ENCODE assay signal across 8 mouse cellular contexts in genomic region chr11:44617734-44618586, GRCm38 (mm10). TPM values are rescaled to one million over a fixed set of nuclear protein-coding genes. Genes with fewer than 3 reads are reported as not detected.
A peak's percentile ranks its signal among the peaks of the same experiment; 100 is the strongest.
DNase-seq lines count a peak whose midpoint lies in the region; ATAC-seq and TF ChIP-seq lines count a peak whose summit lies in the region.

No protein-coding gene starts in this region.

- no peak overlapping the region for H3K27ac ChIP-seq in liver, embryonic 13.5 days
- peak overlapping the region; percentile 97 for H3K27ac ChIP-seq in neural tube, embryonic 14.5 days (ENCODE audit: low read depth, low read length)

- no peak for TF ChIP-seq CTCF in lung, adult 2 months (IDR thresholded peaks at IDR 0.05; ENCODE audit: insufficient read depth, low read length)

- peak overlapping the region; percentile 61 for H3K4me2 ChIP-seq in liver, embryonic 13.5 days
- H3K4me2 ChIP-seq in neural tube, embryonic 14.5 days (ENCODE audit: low read depth, low read length), result peak overlapping the region; percentile 60

- ATAC-seq in liver, embryonic 13.5 days (ENCODE audit: low read depth), result no peak
- peak; percentile 36; the same call in 1 of the 2 replicates for ATAC-seq in neural tube, embryonic 14.5 days (ENCODE audit: low read depth)
- no peak for ATAC-seq in erythroblast, adult 5-6 weeks (replicated peaks; ENCODE audit: low FRiP score, poor library complexity, severe bottlenecking)

- WGBS in lung, adult 2 months, result under 1% methylated on average over 55 of the region's 55 CpGs
- under 1% methylated on average over 55 of the region's 55 CpGs for WGBS in liver, embryonic 13.5 days (ENCODE audit: insufficient replicate concordance)
- under 1% methylated on average over 55 of the region's 55 CpGs for WGBS in neural tube, embryonic 14.5 days

- peak overlapping the region; percentile 66 for H3K4me3 ChIP-seq in lung, adult 2 months (replicated peaks; ENCODE audit: extremely low read depth, low read depth, low read length)
- H3K4me3 ChIP-seq in liver, embryonic 13.5 days (replicated peaks), result peak overlapping the region; percentile 49
- peak overlapping the region; percentile 78 for H3K4me3 ChIP-seq in neural tube, embryonic 14.5 days (ENCODE audit: low read depth, low read length)

- H3K4me1 ChIP-seq in lung, adult 2 months (ENCODE audit: control insufficient read depth, insufficient read depth, low read length), result no peaks in the 10 kb centered on the region
- H3K4me1 ChIP-seq in liver, embryonic 13.5 days (replicated peaks), result peaks cover 14% of the 10 kb centered on the region; the same call in 1 of the 2 replicates
- peaks cover 16% of the 10 kb centered on the region for H3K4me1 ChIP-seq in neural tube, embryonic 14.5 days (ENCODE audit: control insufficient read depth, insufficient read depth, low read length)

- peak; percentile 35 for DNase-seq in lung, adult 2 months
- DNase-seq in lung, postnatal 25 days (ENCODE audit: low spot score), result no peak
- DNase-seq in cerebellum, postnatal 10 days, result peak; percentile 76
- DNase-seq in gastrocnemius, postnatal 25 days, result peak; percentile 40
- DNase-seq in induced T-regulatory cell, adult 2 months (ENCODE audit: low read depth), result peak; percentile 45
- no peak for DNase-seq in liver, embryonic 13.5 days

- H3K9me3 ChIP-seq in liver, embryonic 13.5 days (replicated peaks), result no peaks in the 10 kb centered on the region
- H3K9me3 ChIP-seq in neural tube, embryonic 14.5 days (ENCODE audit: control insufficient read depth, low read length), result no peaks in the 10 kb centered on the region

- H3K9ac ChIP-seq in liver, embryonic 13.5 days, result 0 out of 2 replicates have a peak overlapping the region, but pooled peaks have one; percentile 22
- H3K9ac ChIP-seq in neural tube, embryonic 14.5 days (replicated peaks; ENCODE audit: low read depth, low read length), result peak overlapping the region; percentile 97

- peaks cover 92% of the 10 kb centered on the region for H3K27me3 ChIP-seq in liver, embryonic 13.5 days
- no peaks in the 10 kb centered on the region for H3K27me3 ChIP-seq in neural tube, embryonic 14.5 days (ENCODE audit: control insufficient read depth, insufficient read depth, low read length)

- H3K36me3 ChIP-seq in liver, embryonic 13.5 days, result no peaks in the 10 kb centered on the region
- no peaks in the 10 kb centered on the region for H3K36me3 ChIP-seq in neural tube, embryonic 14.5 days (ENCODE audit: control insufficient read depth, insufficient read depth, low read length)

- TF ChIP-seq POLR2A in lung, adult 2 months (IDR thresholded peaks at IDR 0.05; ENCODE audit: borderline replicate concordance, extremely low read depth, low read depth, low read length), result no peak

RNA-seq across cellular contexts. Expression of gene Ebf1, which starts 0.8 kb away (rescaled TPM):
- 10.7 and 11.8 TPM in 2 replicates for polyA plus RNA-seq in lung, adult 2 months (2012; rRNA removed)
- 10 to 100 TPM in 1 of 2 experiments, 1 to 10 TPM in 1; 9.3 to 14.0 TPM for total RNA-seq in gastrocnemius, postnatal 25 days (2021)
- 0.24 and 0.31 TPM in 2 replicates for polyA plus RNA-seq in liver, embryonic 13.5 days (2015; fragmentation: Nextera tagmentation; extraction: Ambion mirVana)
- 194 and 226 TPM in 2 replicates for polyA plus RNA-seq in neural tube, embryonic 14.5 days (2014; fragmentation: Nextera tagmentation; extraction: Ambion mirVana)
- total RNA-seq in erythroblast, adult 5-6 weeks (2015; ENCODE audit: low replicate concordance), result not detected in 2 replicates
- 0.68 TPM in 1 of 2 replicates, not detected in the other for total RNA-seq in erythroblast, adult 5-6 weeks (2017; ENCODE audit: low replicate concordance)

Comparison
In these comparisons a context has a peak if more than half of its experiments do, and no peak if none do; other contexts are left out.
1. DNase-seq: peak in lung, adult 2 months (single experiment), cerebellum, postnatal 10 days (2 of 2), gastrocnemius, postnatal 25 days (single experiment) and induced T-regulatory cell, adult 2 months (single experiment); none in lung, postnatal 25 days (single experiment) and liver, embryonic 13.5 days (single experiment).
2. RNA of gene Ebf1, which starts 0.8 kb away (polyA plus RNA-seq): 194 to 226 TPM in neural tube, embryonic 14.5 days; 10.7 to 11.8 TPM in lung, adult 2 months and 0.24 to 0.31 TPM in liver, embryonic 13.5 days; every median in the first group is over 10 times any median in the second.
3. Peak in every context shown above with its lines, with median percentiles within 50 percentile points of each other: H3K4me3 ChIP-seq.